Mouse (Mus musculus): Measurements from ENCODE around the gene Ankrd63.

The Ankrd63 gene

DNA sequence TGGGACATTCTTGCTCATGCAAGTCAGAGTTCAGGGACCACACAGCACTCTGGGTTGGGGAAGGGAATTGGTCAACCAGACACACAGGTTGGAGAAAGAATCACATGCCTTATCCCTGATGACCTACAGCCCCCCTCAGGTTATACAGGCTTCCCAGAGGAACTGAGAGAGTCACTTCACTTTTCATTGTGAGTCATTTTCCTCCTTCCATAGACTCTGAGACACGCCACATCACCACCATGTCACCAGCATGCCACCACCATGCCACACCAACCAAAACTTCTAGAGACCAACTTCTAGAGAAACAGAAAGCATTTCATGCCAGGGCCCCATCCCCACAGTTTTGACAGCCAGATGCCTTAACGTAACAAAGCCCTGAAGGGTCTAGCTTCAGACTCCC, 23.1 kb upstream of the Ankrd63 start:
- in situ Hi-C loops (cut with MboI, MseI), result no loop called here

DNA sequence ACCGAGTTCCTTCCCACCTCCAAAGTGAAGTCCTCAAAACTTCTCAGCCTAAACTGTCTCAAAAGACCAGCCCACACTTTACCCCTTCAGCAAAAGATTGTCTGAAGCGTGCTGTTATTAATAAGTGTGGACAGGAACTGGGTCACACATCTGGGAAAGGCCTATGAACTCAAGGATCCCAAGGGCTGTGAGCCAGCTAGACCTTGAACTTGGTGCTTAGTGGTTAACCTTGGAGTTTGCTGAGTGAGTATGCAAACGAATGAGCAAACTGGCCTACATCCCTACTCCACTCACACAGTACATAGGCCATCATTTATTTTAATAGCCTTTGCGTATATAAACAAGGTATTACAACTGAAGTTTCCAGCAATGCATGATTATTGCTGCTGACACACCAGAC, 21.7 kb upstream of the Ankrd63 start:
- in situ Hi-C loops (cut with MboI, MseI), result no loop called here

GRCm38 (mm10) chr2:118723693-118724486, 20.1 kb upstream of the Ankrd63 start:
- in situ Hi-C loops (cut with MboI, MseI), result no loop called here

- in situ Hi-C loops (cut with MboI, MseI), result no loop called here
Measured at GRCm38 (mm10) chr2:118716677-118717076, 12.9 kb upstream of the Ankrd63 start.

GRCm38 (mm10) chr2:118714230-118714629, 10.5 kb upstream of the Ankrd63 start:
- in situ Hi-C loops (cut with MboI, MseI), result no loop called here

DNA sequence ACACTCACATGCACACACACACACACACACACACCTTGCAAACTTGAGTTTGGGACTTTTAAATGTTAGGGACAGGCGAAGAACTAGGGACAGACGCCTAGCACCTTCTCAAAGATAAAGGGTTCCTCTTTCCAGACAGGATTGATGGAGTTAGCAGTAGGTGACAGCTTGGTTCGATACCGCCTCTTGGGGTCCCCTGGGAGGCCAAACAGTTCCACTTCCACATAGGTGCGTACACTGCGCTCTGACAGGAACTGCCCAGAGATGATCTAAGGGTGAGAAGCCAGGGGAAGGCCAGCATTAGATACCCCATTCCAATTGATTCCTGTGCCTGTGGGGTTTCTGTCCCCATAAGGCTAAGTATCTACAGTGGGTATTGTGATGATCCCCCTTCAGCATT, 9.9 kb upstream of the Ankrd63 start:
- in situ Hi-C loops (cut with MboI, MseI), result no loop called here

- in situ Hi-C loops (cut with MboI, MseI), result no loop called here
Measured at GRCm38 (mm10) chr2:118711038-118711494, 7.3 kb upstream of the Ankrd63 start.

DNA sequence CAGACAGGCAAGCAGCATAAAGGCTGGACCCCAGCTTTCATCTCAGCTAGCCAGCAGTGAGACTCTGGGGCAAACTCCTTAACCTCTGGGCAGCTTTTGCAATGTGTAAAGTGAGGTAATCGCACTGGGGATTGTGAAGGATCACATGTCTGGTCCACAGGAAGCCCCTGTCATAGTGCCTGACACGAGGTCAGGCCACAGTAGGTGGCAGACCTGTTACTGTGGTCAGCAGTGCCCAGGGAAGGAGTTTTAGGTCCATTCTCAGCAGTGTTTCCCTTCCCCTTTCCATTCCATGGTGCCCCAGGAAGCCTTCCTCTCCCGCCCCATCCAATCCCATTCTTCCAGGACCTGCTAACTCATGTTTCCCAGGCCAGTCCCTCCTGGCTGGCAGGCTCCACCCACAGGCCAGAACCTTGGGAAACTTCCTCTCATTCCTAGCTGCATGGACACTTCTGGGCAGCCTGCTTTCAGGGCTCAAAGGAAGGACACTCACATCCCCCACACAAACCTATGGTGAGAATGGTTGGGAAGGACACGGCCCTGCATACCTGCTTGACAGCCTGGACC, 6.0 kb upstream of the Ankrd63 start:
- in situ Hi-C loops (cut with MboI, MseI), result no loop called here

DNA sequence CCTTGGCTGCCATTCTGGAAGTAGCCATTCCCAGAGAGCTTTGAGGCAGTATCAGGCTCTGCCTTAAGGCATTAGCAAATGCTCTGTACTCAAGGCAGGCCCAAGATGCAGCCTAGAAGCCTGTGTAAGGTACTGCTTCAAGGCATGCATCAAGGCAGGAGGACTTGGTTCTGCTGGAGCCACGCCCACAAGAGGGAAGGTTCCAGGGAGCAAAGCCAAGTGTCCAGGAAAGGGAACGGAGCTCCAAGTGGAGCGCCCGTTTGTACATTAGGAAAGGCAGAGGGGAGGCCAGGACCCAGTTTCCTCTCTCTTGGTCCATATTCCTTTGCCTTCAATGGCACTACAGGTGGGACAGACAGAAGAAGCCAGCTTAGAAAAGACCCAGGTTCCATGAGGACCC, 4.7 kb upstream of the Ankrd63 start:
- in situ Hi-C loops (cut with MboI, MseI), result no loop called here

DNA sequence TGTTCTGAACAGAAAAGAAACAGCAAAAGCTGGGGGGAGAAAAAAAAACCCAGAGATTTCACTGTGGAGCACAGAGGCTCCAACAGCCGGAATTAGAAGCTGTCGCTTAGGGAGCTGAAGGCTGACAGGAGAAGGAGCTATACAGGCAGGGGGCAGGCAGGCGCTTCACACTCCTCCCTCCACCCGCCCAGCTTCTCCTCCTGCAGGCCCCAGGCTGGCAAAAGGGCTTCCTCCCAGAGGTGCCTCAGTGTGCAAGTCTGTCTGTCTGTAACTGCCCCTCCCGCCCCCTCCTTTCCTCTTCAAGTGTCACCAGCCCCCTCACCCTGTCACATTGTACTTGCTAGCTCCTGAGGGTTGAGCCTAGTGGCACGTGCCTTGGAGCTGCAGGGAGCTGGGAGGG, 2.7 kb upstream of the Ankrd63 start:
- in situ Hi-C loops (cut with MboI, MseI), result no loop called here

DNA sequence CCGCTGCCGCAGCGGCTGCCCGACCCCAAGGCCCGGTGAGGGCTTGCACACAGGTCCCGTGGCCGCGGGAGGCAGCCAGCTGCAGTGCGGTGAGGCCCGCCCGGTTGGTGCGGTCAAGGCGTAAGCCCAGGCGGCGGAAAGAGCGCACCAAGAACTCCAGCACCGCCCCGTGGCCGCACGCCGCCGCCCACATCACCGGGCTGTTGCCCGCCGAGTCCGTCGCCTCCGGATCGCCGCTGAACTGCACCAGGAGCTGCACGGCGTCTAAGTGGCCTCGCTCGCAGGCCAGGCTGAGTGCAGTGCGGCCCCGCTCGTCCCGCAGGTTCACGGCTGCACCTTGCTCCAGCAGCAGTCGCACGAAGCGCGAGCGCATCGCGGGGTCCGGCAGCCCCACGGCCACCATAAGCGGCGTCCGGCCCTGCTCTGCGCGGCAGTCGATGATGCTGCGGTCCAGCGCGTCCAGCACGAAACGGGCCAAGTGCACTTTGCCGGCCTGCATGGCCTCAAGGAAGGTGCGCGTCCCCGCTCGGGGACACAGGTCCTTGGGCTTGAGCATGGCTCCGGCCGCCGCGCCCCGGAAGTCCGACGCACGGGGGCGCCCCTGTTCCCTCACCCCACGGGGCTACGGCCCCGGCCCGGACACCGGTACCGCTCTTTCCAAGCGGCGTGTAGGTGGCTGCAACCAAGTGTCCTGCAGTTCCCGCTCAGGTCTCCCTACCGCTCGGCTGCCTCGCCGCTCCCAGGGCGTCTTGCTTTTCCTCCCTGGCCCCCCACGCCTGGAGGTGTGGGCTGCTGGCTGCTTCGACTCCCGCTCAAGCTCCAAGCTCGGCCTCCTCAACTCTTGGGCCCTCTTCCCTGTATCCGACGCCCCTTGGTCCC, 641 bp downstream of the Ankrd63 start:
- in situ Hi-C loops (cut with MboI, MseI), result no loop called here

GRCm38 (mm10) chr2:118701971-118702882, 1.5 kb downstream of the Ankrd63 start:
- in situ Hi-C loops (cut with MboI, MseI), result no loop called here

DNA sequence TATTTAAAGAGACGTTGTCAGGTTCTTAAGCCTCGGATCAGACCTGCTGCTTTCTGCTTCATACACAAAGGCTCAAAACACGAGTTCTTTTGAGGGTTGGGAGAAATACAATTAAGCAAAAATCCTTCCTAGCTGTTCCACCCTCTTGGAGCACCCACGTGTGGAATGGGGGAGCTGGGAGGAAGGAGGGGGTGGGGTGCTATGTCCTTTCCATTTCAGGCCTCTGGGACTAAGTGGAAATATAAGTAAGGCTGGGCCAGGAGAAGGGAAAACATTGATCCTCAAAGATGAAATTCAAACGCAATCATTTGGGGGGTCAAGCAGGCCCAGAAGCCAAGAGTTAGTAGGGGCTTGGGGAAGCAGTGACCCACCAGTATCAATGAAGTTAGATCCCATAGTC, 2.6 kb downstream of the Ankrd63 start:
- in situ Hi-C loops (cut with MboI, MseI), result no loop called here

- in situ Hi-C loops (cut with MboI, MseI), result no loop called here
Measured at GRCm38 (mm10) chr2:118700179-118701062, 3.3 kb downstream of the Ankrd63 start.

- in situ Hi-C loops (cut with MboI, MseI), result no loop called here
Measured at GRCm38 (mm10) chr2:118697955-118698354, 5.8 kb downstream of the Ankrd63 start.

- in situ Hi-C loops (cut with MboI, MseI), result no loop called here
Measured at GRCm38 (mm10) chr2:118697311-118697877, 6.4 kb downstream of the Ankrd63 start.

GRCm38 (mm10) chr2:118696451-118697308, 7.1 kb downstream of the Ankrd63 start:
- in situ Hi-C loops (cut with MboI, MseI), result no loop called here

- in situ Hi-C loops (cut with MboI, MseI), result no loop called here
Measured at GRCm38 (mm10) chr2:118695677-118696232, 8.0 kb downstream of the Ankrd63 start.
